Comparison of ENCODE assay signal across 13 mouse cellular contexts in genomic region chr2:152776019-152776418, GRCm38 (mm10). TPM values are rescaled to one million over a fixed set of nuclear protein-coding genes. Genes with fewer than 3 reads are reported as not detected.
"Had no signal": no experiment of that assay in that cellular context is flagged by ENCODE, and none has a peak within 500 bp of the region (broad histone marks: within the 10 kb centered on the region; RNA-seq: fewer than 3 reads in every experiment).

No protein-coding gene starts in this region.

- H3K4me2 ChIP-seq: kidney, embryonic 15.5 days; limb, embryonic 12.5 days; limb, embryonic 15.5 days; liver, embryonic 11.5 days; midbrain, embryonic 13.5 days; stomach, embryonic 15.5 days had no signal

- H3K4me3 ChIP-seq: kidney, embryonic 15.5 days; limb, embryonic 12.5 days; limb, embryonic 15.5 days; midbrain, embryonic 13.5 days; stomach, embryonic 15.5 days had no signal

- H3K27me3 ChIP-seq: kidney, embryonic 15.5 days; limb, embryonic 12.5 days; limb, embryonic 15.5 days; midbrain, embryonic 13.5 days; stomach, embryonic 15.5 days had no signal

- H3K9ac ChIP-seq: kidney, embryonic 15.5 days; limb, embryonic 12.5 days; limb, embryonic 15.5 days; midbrain, embryonic 13.5 days; stomach, embryonic 15.5 days had no signal

- H3K9me3 ChIP-seq: kidney, embryonic 15.5 days; limb, embryonic 12.5 days; limb, embryonic 15.5 days; midbrain, embryonic 13.5 days; stomach, embryonic 15.5 days had no signal

- DNase-seq: kidney, adult 2 months; kidney, postnatal 10 days; kidney, postnatal 36 days; lung, adult 2 months; spleen, adult 18-20 months had no signal

- H3K4me1 ChIP-seq: kidney, embryonic 15.5 days; limb, embryonic 12.5 days; midbrain, embryonic 13.5 days had no signal

- ATAC-seq: intestine, postnatal 0 days; midbrain, embryonic 13.5 days had no signal

- H3K27ac ChIP-seq: kidney, embryonic 15.5 days; limb, embryonic 12.5 days; limb, embryonic 15.5 days; macrophage; midbrain, embryonic 13.5 days; stomach, embryonic 15.5 days had no signal

RNA-seq across cellular contexts. Expression of gene Cox4i2, which starts 22.0 kb away (rescaled TPM):
- polyA plus RNA-seq: macrophage had no signal
